Mouse (Mus musculus): ENCODE measurements around the gene Vmn2r120. TPM values are rescaled to one million over a fixed set of nuclear protein-coding genes. Genes with fewer than 3 reads are reported as not detected.
"Not testable (repeated sequence)": the region's sequence is repeated elsewhere in the genome, so short reads cannot be mapped to it uniquely, and the experiment has no call there.

Gene Vmn2r120
- polyA plus RNA-seq (2011; ENCODE audit: insufficient read depth, insufficient read length, low read depth, missing spikeins): 0.06 and 0.13 TPM in 2 replicates

DNA sequence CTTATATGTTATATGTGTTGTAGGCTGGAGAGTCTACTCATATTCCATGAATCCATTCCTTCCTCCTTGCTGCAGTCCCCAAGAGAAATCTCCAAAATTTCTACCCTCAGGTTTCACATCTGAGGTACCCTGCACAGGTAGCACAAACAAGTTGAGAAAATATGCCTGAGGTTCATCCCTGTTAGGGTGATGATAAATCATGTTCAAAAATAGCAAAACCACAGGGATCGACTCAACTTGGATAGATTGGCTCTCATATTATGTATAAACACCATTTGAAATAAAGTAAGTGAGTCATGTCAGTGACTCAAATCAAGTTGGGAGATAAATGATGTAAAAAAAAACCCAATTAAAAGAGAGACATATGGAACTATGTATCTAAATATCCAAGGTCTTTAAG lies at the start of gene Vmn2r120:
Gene Vmn2r120 (minus strand): TSS at position 101 of the 400 bp plus-strand sequence.
- no peaks in the 10 kb centered on the region for H3K36me3 ChIP-seq (ENCODE audit: control insufficient read depth, insufficient read depth, low read length, poor library complexity, severe bottlenecking)
- no peak for TF ChIP-seq CTCF (IDR thresholded peaks at IDR 0.05; ENCODE audit: low read depth, low read length)
- no peak for TF ChIP-seq POLR2A (IDR thresholded peaks at IDR 0.05; ENCODE audit: insufficient read depth, low read length)
- no peak for TF ChIP-seq EP300 (IDR thresholded peaks at IDR 0.05; ENCODE audit: insufficient read depth, low read depth, low read length)
- H3K27me3 ChIP-seq (ENCODE audit: control insufficient read depth, insufficient read depth, low read length, poor library complexity, severe bottlenecking): no peaks in the 10 kb centered on the region
- H3K9ac ChIP-seq (ENCODE audit: low read depth, poor library complexity, severe bottlenecking): no peak within 1 kb of the TSS
- no peak within 1 kb of the TSS for H3K27ac ChIP-seq (ENCODE audit: insufficient read depth, low read length)
- H3K4me3 ChIP-seq (ENCODE audit: low read depth, low read length): no peak within 1 kb of the TSS
- no peaks in the 10 kb centered on the region for H3K4me1 ChIP-seq (ENCODE audit: control insufficient read depth, insufficient read depth, low read length)
- no peaks in the 10 kb centered on the region for H3K9me3 ChIP-seq (replicated peaks; ENCODE audit: control insufficient read depth, insufficient read depth, low read length, poor library complexity, severe bottlenecking)

DNA sequence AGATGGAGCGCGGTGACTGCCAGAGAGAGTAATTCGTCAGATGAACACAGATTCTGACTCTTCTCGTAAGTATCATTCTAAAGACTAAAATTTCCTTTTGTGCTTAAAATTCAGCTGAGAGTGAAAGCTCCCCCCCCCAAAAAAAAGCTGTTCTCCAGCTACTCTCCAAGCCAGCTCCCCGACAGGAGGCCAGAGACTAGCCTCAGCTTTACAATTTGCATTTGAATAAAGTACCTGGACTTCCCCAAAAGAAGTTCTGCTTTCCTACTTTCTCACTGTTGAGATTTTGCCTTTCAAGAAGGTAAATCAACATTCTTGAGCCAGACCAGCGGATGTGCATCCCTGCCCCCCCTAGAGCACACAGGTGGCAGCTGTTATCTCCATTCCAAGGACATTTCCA lies 42.0 kb upstream of the Vmn2r120 start:
- H3K4me3 ChIP-seq (ENCODE audit: low read depth, low read length); H3K27me3 ChIP-seq (ENCODE audit: control insufficient read depth, insufficient read depth, low read length, poor library complexity, severe bottlenecking); H3K27ac ChIP-seq (ENCODE audit: insufficient read depth, low read length); H3K36me3 ChIP-seq (ENCODE audit: control insufficient read depth, insufficient read depth, low read length, poor library complexity, severe bottlenecking); H3K4me1 ChIP-seq (ENCODE audit: control insufficient read depth, insufficient read depth, low read length); H3K9ac ChIP-seq (ENCODE audit: low read depth, poor library complexity, severe bottlenecking): not testable (repeated sequence)
- peaks cover 15% of the 10 kb centered on the region for H3K9me3 ChIP-seq (replicated peaks; ENCODE audit: control insufficient read depth, insufficient read depth, low read length, poor library complexity, severe bottlenecking)

GRCm38 (mm10) chr17:57574075-57574705 lies 28.9 kb upstream of the Vmn2r120 start:
- no peak for TF ChIP-seq CTCF (IDR thresholded peaks at IDR 0.05; ENCODE audit: low read depth, low read length)
- TF ChIP-seq EP300 (IDR thresholded peaks at IDR 0.05; ENCODE audit: insufficient read depth, low read depth, low read length): no peak
- no peak for TF ChIP-seq POLR2A (IDR thresholded peaks at IDR 0.05; ENCODE audit: insufficient read depth, low read length)
- no peak overlapping the region for H3K4me3 ChIP-seq (ENCODE audit: low read depth, low read length)
- H3K9me3 ChIP-seq (replicated peaks; ENCODE audit: control insufficient read depth, insufficient read depth, low read length, poor library complexity, severe bottlenecking): peaks cover 15% of the 10 kb centered on the region
- H3K27me3 ChIP-seq (ENCODE audit: control insufficient read depth, insufficient read depth, low read length, poor library complexity, severe bottlenecking): no peaks in the 10 kb centered on the region
- no peaks in the 10 kb centered on the region for H3K36me3 ChIP-seq (ENCODE audit: control insufficient read depth, insufficient read depth, low read length, poor library complexity, severe bottlenecking)
- no peaks in the 10 kb centered on the region for H3K4me1 ChIP-seq (ENCODE audit: control insufficient read depth, insufficient read depth, low read length)
- H3K9ac ChIP-seq (ENCODE audit: low read depth, poor library complexity, severe bottlenecking): no peak overlapping the region
- no peak overlapping the region for H3K27ac ChIP-seq (ENCODE audit: insufficient read depth, low read length)

Other genes with a start within 250 kb of the Vmn2r120 start
- not detected in 2 replicates for gene Adgre1, start 186.8 kb downstream of the Vmn2r120 start, polyA plus RNA-seq (2011; ENCODE audit: insufficient read depth, insufficient read length, low read depth, missing spikeins)
- gene Gm21834, start 196.7 kb upstream of the Vmn2r120 start, polyA plus RNA-seq (2011; ENCODE audit: insufficient read depth, insufficient read length, low read depth, missing spikeins): not detected in 2 replicates
- gene Cntnap5c, start 224.1 kb upstream of the Vmn2r120 start, polyA plus RNA-seq (2011; ENCODE audit: insufficient read depth, insufficient read length, low read depth, missing spikeins): not detected in 2 replicates